Mouse (Mus musculus) intestine, embryonic 16.5 days (tissue): Measurements from ENCODE around the gene Cacna1i. TPM values are rescaled to one million over a fixed set of nuclear protein-coding genes. Genes with fewer than 3 reads are reported as not detected.

Source experiments
- ATAC-seq: fragments of 200-750 bp; cut with Nextera tagmentation; 2 replicates; pipeline ENCODE4 v1.8.0; 2017; ENCODE audit warnings: moderate TSS enrichment, moderate library complexity
- H3K27ac ChIP-seq: fragments of 300-500 bp; sonication (generic); 2 replicates; pipeline ENCODE4 v1.5.1; 2014; ENCODE audit warnings: mild to moderate bottlenecking, low read length
- H3K27me3 ChIP-seq: fragments of 300-500 bp; sonication (generic); replicated peaks from 2 replicates; pipeline ENCODE4 v1.6.1; 2014; ENCODE audit warnings: low read length, control low read depth, mixed read lengths; ENCODE audit not compliant: control insufficient read depth, insufficient read depth
- H3K36me3 ChIP-seq: fragments of 300-500 bp; sonication (generic); 2 replicates; pipeline ENCODE4 v1.6.1; 2014; ENCODE audit warnings: low read length, control low read depth; ENCODE audit not compliant: control insufficient read depth, insufficient read depth
- H3K4me1 ChIP-seq: fragments of 300-500 bp; sonication (generic); 2 replicates; pipeline ENCODE4 v1.6.1; 2014; ENCODE audit warnings: low read length, control low read depth, mixed read lengths; ENCODE audit not compliant: control insufficient read depth, insufficient read depth
- H3K4me2 ChIP-seq: fragments of 300-500 bp; sonication (generic); 2 replicates; pipeline ENCODE4 v1.6.1; 2014; ENCODE audit warnings: low read depth, low read length, control low read depth
- H3K4me3 ChIP-seq: fragments of 300-500 bp; sonication (generic); 2 replicates; pipeline ENCODE4 v1.5.1; 2014; ENCODE audit warnings: mild to moderate bottlenecking, low read length
- H3K9ac ChIP-seq: fragments of 300-500 bp; sonication (generic); 2 replicates; pipeline ENCODE4 v1.6.1; 2014; ENCODE audit warnings: low read depth, low read length
- H3K9me3 ChIP-seq: fragments of 300-500 bp; sonication (generic); 2 replicates; pipeline ENCODE4 v1.6.1; 2016; ENCODE audit warnings: low read length, control low read depth; ENCODE audit not compliant: control insufficient read depth
- WGBS: fragments of 180-500 bp; shearing (Covaris S2); extraction: QIAGEN DNeasy Blood & Tissue Kit; methylation state at CpG from one replicate; pipeline ENCODE4 v1.1.7; 2014; 5-methylcytosine and 5-hydroxymethylcytosine counted together
- polyA plus RNA-seq: library from polyadenylated mRNA; unstranded; fragments of >200 nt; fragmentation: Nextera tagmentation; extraction: Ambion mirVana; gene quantifications from 2 replicates; pipeline ENCODE4 v1.2.1, GENCODE M21; 2015

The Cacna1i gene
- polyA plus RNA-seq = 0.05 TPM in 1 of 2 replicates, not detected in the other

DNA sequence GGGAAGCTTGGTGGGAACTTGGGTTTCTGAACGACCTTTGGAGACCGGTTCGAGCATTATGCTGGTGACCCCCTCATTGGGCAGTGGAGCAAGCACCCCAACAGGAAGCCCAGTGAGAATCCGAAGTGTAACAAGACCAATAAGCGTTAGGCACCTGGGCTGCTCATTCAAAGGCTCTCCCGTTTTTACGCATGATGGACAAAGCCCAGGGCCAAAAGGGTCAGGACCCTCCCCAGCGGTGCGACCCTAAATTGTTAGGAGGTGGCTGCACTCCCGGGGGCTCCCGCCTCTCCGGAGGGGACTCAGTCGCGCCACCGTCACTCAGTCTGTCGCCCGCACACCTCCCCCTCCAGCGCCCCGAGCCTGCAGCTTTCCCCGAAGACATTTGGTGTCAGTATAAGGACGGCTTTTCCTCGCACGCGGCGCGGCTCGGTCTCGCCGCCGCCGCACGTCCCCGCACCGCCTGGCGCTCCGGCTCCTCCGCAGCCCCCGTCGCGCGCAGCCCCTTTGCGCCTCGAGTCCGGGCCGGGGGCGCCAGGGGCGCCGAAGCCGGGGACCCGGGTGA lies at the start of gene Cacna1i:
TSS of gene Cacna1i (plus strand) at position 388 of the 565 bp plus-strand sequence.
- Histone ChIP-seq H3K4me3 (peak within 1 kb of the TSS; percentile 50), H3K9ac (no peak within 1 kb of the TSS), H3K9me3 (no peaks in the 10 kb centered on the region), H3K4me2 (peak within 1 kb of the TSS; percentile 95), H3K27ac (no peak within 1 kb of the TSS), H3K27me3 (peaks cover 63% of the 10 kb centered on the region), H3K4me1 (peaks cover 8% of the 10 kb centered on the region), H3K36me3 (no peaks in the 10 kb centered on the region)
- WGBS = 1% methylated on average over 45 of the region's 50 CpGs
- no peak for ATAC-seq

DNA sequence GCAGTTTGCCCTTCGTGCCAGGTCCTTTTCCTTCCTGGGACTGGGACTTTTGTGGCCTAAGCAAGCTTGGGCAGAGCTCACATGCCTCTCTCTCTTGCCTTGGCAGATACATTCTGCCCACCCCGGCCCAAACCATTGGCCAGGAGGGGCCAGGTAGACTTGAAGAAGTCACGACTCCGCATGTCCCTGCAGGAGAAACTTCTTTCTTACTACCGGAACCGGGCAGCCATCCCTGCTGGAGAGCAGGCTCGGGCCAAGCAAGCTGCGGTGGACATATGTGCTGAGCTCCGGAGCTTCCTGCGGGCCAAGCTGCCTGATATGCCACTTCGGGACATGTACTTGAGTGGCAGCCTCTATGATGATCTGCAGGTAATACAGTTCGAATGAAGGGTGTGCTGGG lies 38.9 kb upstream of the Cacna1i start:
- H3K4me2 ChIP-seq = no peak overlapping the region
- H3K9ac ChIP-seq = no peak overlapping the region
- H3K27ac ChIP-seq = no peak overlapping the region
- no peak for ATAC-seq
- H3K4me1 ChIP-seq = peaks cover 15% of the 10 kb centered on the region
- WGBS = 95% methylated on average over 12 of the region's 12 CpGs
- no peaks in the 10 kb centered on the region for H3K9me3 ChIP-seq
- H3K36me3 ChIP-seq = peaks cover 24% of the 10 kb centered on the region
- H3K4me3 ChIP-seq = no peak overlapping the region
- H3K27me3 ChIP-seq = no peaks in the 10 kb centered on the region

- no peak overlapping the region for H3K9ac ChIP-seq
- H3K36me3 ChIP-seq = peaks cover 24% of the 10 kb centered on the region
These were observed 38.4 kb upstream of the Cacna1i start for GRCm38 (mm10) chr15:80248596-80248995.

GRCm38 (mm10) chr15:80249672-80250071 lies 37.4 kb upstream of the Cacna1i start:
- WGBS = 91% methylated on average over 10 of the region's 10 CpGs
- no peak overlapping the region for H3K4me2 ChIP-seq
- H3K9ac ChIP-seq = no peak overlapping the region
- peaks cover 27% of the 10 kb centered on the region for H3K4me1 ChIP-seq
- no peaks in the 10 kb centered on the region for H3K27me3 ChIP-seq
- peak overlapping the region; percentile 76; the same call in 1 of the 2 replicates for H3K27ac ChIP-seq
- ATAC-seq = no peak
- H3K4me3 ChIP-seq = no peak overlapping the region
- H3K36me3 ChIP-seq = peaks cover 24% of the 10 kb centered on the region
- no peaks in the 10 kb centered on the region for H3K9me3 ChIP-seq

More at GRCm38 (mm10) chr15:80248596-80248995, 38.4 kb upstream of the Cacna1i start:
- H3K4me1 ChIP-seq = peaks cover 20% of the 10 kb centered on the region
- 95% methylated on average over 1 of the region's 1 CpGs for WGBS
- ATAC-seq = no peak
- no peak overlapping the region for H3K27ac ChIP-seq
- H3K4me3 ChIP-seq = no peak overlapping the region
- H3K27me3 ChIP-seq = no peaks in the 10 kb centered on the region
- H3K9me3 ChIP-seq = no peaks in the 10 kb centered on the region
- no peak overlapping the region for H3K4me2 ChIP-seq

DNA sequence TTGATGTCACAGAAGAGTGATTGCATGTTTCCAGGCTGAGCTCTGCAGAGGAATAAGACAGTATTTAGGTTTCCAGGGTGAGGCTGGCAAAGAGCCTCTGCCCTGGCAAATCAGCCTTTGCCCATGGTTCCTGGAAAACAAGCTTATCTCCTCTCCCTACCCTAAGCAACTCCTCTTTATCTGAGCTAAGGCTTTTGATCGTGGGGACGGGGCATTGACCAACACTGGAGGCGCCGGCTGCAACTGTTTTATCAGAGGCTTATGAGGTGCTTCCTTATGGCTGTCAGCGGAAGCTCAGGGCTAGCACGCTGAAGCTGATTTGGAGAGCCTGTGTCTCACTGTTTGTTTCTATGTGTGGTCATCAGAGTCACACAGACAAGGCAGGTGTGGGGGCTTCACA lies 36.5 kb upstream of the Cacna1i start:
- Histone ChIP-seq H3K4me1 (peaks cover 27% of the 10 kb centered on the region), H3K9ac (peak overlapping the region; percentile 9; the same call in 1 of the 2 replicates), H3K27me3 (no peaks in the 10 kb centered on the region), H3K4me2 (no peak overlapping the region), H3K36me3 (peaks cover 24% of the 10 kb centered on the region), H3K4me3 (no peak overlapping the region), H3K27ac (peak overlapping the region; percentile 76), H3K9me3 (no peaks in the 10 kb centered on the region)
- ATAC-seq = peak; percentile 23
- WGBS = 71% methylated on average over 6 of the region's 6 CpGs

- no peaks in the 10 kb centered on the region for H3K27me3 ChIP-seq
- peak overlapping the region; percentile 100 for H3K27ac ChIP-seq
- H3K9ac ChIP-seq = peak overlapping the region; percentile 39; the same call in 1 of the 2 replicates
- ATAC-seq = no peak
- peaks cover 24% of the 10 kb centered on the region for H3K36me3 ChIP-seq
- H3K4me2 ChIP-seq = peak overlapping the region; percentile 84
- H3K9me3 ChIP-seq = no peaks in the 10 kb centered on the region
- no peak overlapping the region for H3K4me3 ChIP-seq
- H3K4me1 ChIP-seq = peaks cover 47% of the 10 kb centered on the region
- 22% methylated on average over 2 of the region's 2 CpGs for WGBS
These were observed 33.5 kb upstream of the Cacna1i start for GRCm38 (mm10) chr15:80253530-80253929.

DNA sequence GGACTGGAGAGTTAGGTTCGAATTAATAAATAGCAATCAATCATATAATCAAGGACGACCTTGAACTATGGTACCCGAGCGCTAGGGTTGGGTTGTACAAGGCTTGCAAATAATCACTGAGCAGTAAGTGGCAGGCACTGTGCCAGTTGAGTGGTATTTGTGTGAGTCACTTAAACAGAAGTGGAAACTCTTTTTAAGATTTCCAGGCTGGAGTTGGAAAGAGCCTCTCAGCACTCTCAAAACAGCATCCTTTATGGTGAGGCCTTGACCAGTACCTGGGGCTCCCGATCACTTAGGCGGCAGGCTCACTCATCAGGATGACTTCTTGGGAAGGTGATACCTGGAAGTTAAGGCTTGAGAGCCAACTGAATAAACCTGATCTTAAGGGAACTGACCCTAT lies 32.8 kb upstream of the Cacna1i start:
- peaks cover 19% of the 10 kb centered on the region for H3K36me3 ChIP-seq

GRCm38 (mm10) chr15:80254847-80255645 lies 32.0 kb upstream of the Cacna1i start, which contains the start of gene Atf4:
Gene Atf4, plus strand, starts transcription at chr15:80255184.
- peak; percentile 91 for ATAC-seq
- WGBS = under 1% methylated on average over 60 of the region's 62 CpGs
- H3K4me2 ChIP-seq = peak within 1 kb of the TSS; percentile 94
- H3K27ac ChIP-seq = peak within 1 kb of the TSS; percentile 100
- no peaks in the 10 kb centered on the region for H3K27me3 ChIP-seq
- peaks cover 18% of the 10 kb centered on the region for H3K36me3 ChIP-seq
- peaks cover 59% of the 10 kb centered on the region for H3K4me1 ChIP-seq
- H3K4me3 ChIP-seq = peak within 1 kb of the TSS; percentile 100
- no peaks in the 10 kb centered on the region for H3K9me3 ChIP-seq
- peak within 1 kb of the TSS; percentile 100 for H3K9ac ChIP-seq

More for the DNA sequence above, 32.8 kb upstream of the Cacna1i start:
- WGBS = 34% methylated on average over 6 of the region's 6 CpGs
- H3K9me3 ChIP-seq = no peaks in the 10 kb centered on the region
- H3K27ac ChIP-seq = peak overlapping the region; percentile 100
- H3K4me3 ChIP-seq = peak overlapping the region; percentile 100
- H3K9ac ChIP-seq = peak overlapping the region; percentile 79
- no peak for ATAC-seq
- peaks cover 54% of the 10 kb centered on the region for H3K4me1 ChIP-seq
- peak overlapping the region; percentile 84 for H3K4me2 ChIP-seq
- H3K27me3 ChIP-seq = no peaks in the 10 kb centered on the region

DNA sequence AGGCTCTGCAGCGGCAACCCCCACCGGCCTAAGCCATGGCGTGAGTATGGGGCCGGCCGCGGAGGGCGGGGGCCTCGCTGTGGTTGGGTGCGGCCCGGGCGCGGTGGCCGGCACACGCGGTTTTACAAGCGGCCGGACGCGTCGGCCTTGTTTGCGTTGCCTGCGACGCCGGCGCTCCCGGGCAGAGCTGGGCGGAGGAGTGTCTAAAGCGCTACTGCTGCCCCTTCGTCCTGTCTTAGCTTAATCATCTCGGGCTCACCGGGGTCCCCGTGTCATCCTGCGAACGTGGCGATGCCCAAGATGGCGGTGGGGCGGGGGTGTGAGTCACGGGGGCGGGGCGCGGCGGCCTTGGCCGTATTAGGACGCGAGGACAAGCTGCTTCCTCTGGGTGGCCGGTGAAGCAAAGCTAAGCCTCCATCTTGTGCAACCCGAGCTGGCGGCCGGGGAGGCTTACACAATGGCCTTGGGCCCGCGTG lies 31.4 kb upstream of the Cacna1i start:
- Histone ChIP-seq H3K27ac (peak overlapping the region; percentile 100), H3K4me1 (peaks cover 59% of the 10 kb centered on the region), H3K9me3 (no peaks in the 10 kb centered on the region), H3K4me3 (peak overlapping the region; percentile 100), H3K4me2 (peak overlapping the region; percentile 94), H3K36me3 (peaks cover 20% of the 10 kb centered on the region), H3K9ac (peak overlapping the region; percentile 100), H3K27me3 (no peaks in the 10 kb centered on the region)
- peak; percentile 34 for ATAC-seq
- under 1% methylated on average over 51 of the region's 51 CpGs for WGBS
